Mouse (Mus musculus) neural tube, embryonic 14.5 days (tissue): ENCODE data around the gene Mmp19. TPM values are rescaled to one million over a fixed set of nuclear protein-coding genes. Genes with fewer than 3 reads are reported as not detected.
A peak's percentile ranks its signal among the peaks of the same experiment; 100 is the strongest.
"Not testable (repeated sequence)": the region's sequence is repeated elsewhere in the genome, so short reads cannot be mapped to it uniquely, and the experiment has no call there.

Experiments
- ATAC-seq: fragments of 200-750 bp; cut with Nextera tagmentation; 2 replicates; pipeline ENCODE4 v1.8.0; 2017; ENCODE audit warnings: low read depth, mild to moderate bottlenecking, moderate TSS enrichment, moderate library complexity
- H3K27ac ChIP-seq: fragments of 300-500 bp; sonication (generic); 2 replicates; pipeline ENCODE4 v1.5.1; 2014; ENCODE audit warnings: low read depth, mild to moderate bottlenecking, control low read depth, low read length, moderate library complexity, mixed read lengths
- H3K27me3 ChIP-seq: fragments of 300-500 bp; sonication (generic); 2 replicates; pipeline ENCODE4 v1.6.1; 2014; ENCODE audit warnings: low read length; ENCODE audit not compliant: control insufficient read depth, insufficient read depth
- H3K36me3 ChIP-seq: fragments of 300-500 bp; sonication (generic); 2 replicates; pipeline ENCODE4 v1.6.1; 2014; ENCODE audit warnings: low read length, mixed read lengths; ENCODE audit not compliant: control insufficient read depth, insufficient read depth
- H3K4me1 ChIP-seq: fragments of 300-500 bp; sonication (generic); 2 replicates; pipeline ENCODE4 v1.6.1; 2014; ENCODE audit warnings: low read length; ENCODE audit not compliant: control insufficient read depth, insufficient read depth
- H3K4me2 ChIP-seq: fragments of 300-500 bp; sonication (generic); 2 replicates; pipeline ENCODE4 v1.6.1; 2014; ENCODE audit warnings: mild to moderate bottlenecking, low read depth, low read length, control low read depth
- H3K4me3 ChIP-seq: fragments of 300-500 bp; sonication (generic); 2 replicates; pipeline ENCODE4 v1.5.1; 2014; ENCODE audit warnings: low read depth, low read length, control low read depth, mixed read lengths
- H3K9ac ChIP-seq: fragments of 300-500 bp; sonication (generic); replicated peaks from 2 replicates; pipeline ENCODE4 v1.6.1; 2014; ENCODE audit warnings: low read depth, mild to moderate bottlenecking, control low read depth, low read length, mixed read lengths
- H3K9me3 ChIP-seq: fragments of 300-500 bp; sonication (generic); 2 replicates; pipeline ENCODE4 v1.6.1; 2016; ENCODE audit warnings: low read length; ENCODE audit not compliant: control insufficient read depth
- WGBS: fragments of 180-500 bp; shearing (Covaris S2); extraction: QIAGEN DNeasy Blood & Tissue Kit; methylation state at CpG from one replicate; pipeline ENCODE4 v1.1.7; 2014; 5-methylcytosine and 5-hydroxymethylcytosine counted together
- polyA plus RNA-seq: library from polyadenylated mRNA; unstranded; fragments of >200 nt; fragmentation: Nextera tagmentation; extraction: Ambion mirVana; gene quantifications from 2 replicates; pipeline ENCODE4 v1.2.1, GENCODE M21; 2014

Mmp19 gene
- polyA plus RNA-seq, 1 experiment from 2014 or later: 0.70 TPM

GRCm38 (mm10) chr10:128805092-128806000 lies 14.6 kb downstream of the Mmp19 start:
- peak overlapping the region; percentile 97 for H3K27ac ChIP-seq
- peaks cover 8% of the 10 kb centered on the region for H3K36me3 ChIP-seq
- H3K4me3 ChIP-seq: peak overlapping the region; percentile 78
- peak overlapping the region; percentile 82 for H3K9ac ChIP-seq
- H3K27me3 ChIP-seq: no peaks in the 10 kb centered on the region; the same call in 1 of the 2 replicates
- H3K4me2 ChIP-seq: peak overlapping the region; percentile 57
- H3K9me3 ChIP-seq: no peaks in the 10 kb centered on the region
- ATAC-seq: peak; percentile 93
- H3K4me1 ChIP-seq: peaks cover 47% of the 10 kb centered on the region
- under 1% methylated on average over 66 of the region's 70 CpGs for WGBS

GRCm38 (mm10) chr10:128806086-128806485 lies 15.4 kb downstream of the Mmp19 start:
- no peak for ATAC-seq
- no peak overlapping the region for H3K27ac ChIP-seq
- H3K9me3 ChIP-seq: no peaks in the 10 kb centered on the region
- H3K4me2 ChIP-seq: peak overlapping the region; percentile 57
- no peaks in the 10 kb centered on the region; the same call in 1 of the 2 replicates for H3K27me3 ChIP-seq
- peak overlapping the region; percentile 78 for H3K4me3 ChIP-seq
- 58% methylated on average over 6 of the region's 6 CpGs for WGBS
- H3K9ac ChIP-seq: peak overlapping the region; percentile 50; the same call in 1 of the 2 replicates
- H3K36me3 ChIP-seq: peaks cover 3% of the 10 kb centered on the region
- H3K4me1 ChIP-seq: peaks cover 47% of the 10 kb centered on the region

- Histone ChIP-seq H3K27me3 (no peaks in the 10 kb centered on the region; the same call in 1 of the 2 replicates), H3K4me1 (peaks cover 47% of the 10 kb centered on the region), H3K27ac (no peak overlapping the region), H3K9ac (no peak overlapping the region), H3K4me3 (peak overlapping the region; percentile 0; the same call in 1 of the 2 replicates), H3K36me3 (no peaks in the 10 kb centered on the region; the same call in 1 of the 2 replicates), H3K9me3 (no peaks in the 10 kb centered on the region), H3K4me2 (peak overlapping the region; percentile 57)
- WGBS: over 99% methylated on average over 8 of the region's 8 CpGs
- ATAC-seq: no peak
Measured at GRCm38 (mm10) chr10:128807018-128807417, 16.3 kb downstream of the Mmp19 start.

- WGBS: 90% methylated on average over 13 of the region's 13 CpGs
- Histone ChIP-seq H3K4me1 (no peaks in the 10 kb centered on the region), H3K4me3 (no peak within 1 kb of the TSS), H3K27me3 (no peaks in the 10 kb centered on the region), H3K36me3 (peaks cover 45% of the 10 kb centered on the region), H3K9me3 (no peaks in the 10 kb centered on the region), H3K9ac (no peak within 1 kb of the TSS), H3K27ac (no peak within 1 kb of the TSS), H3K4me2 (no peak within 1 kb of the TSS)
- no peak for ATAC-seq
Measured at GRCm38 (mm10) chr10:128817033-128817432, 26.3 kb downstream of the Mmp19 start, which contains the start of gene Sarnp. Sarnp (plus strand) TSS chr10:128817333.

GRCm38 (mm10) chr10:128820217-128820616 lies 29.5 kb downstream of the Mmp19 start:
- no peaks in the 10 kb centered on the region for H3K27me3 ChIP-seq
- H3K4me3 ChIP-seq: no peak overlapping the region
- H3K9me3 ChIP-seq: no peaks in the 10 kb centered on the region
- H3K9ac ChIP-seq: no peak overlapping the region
- WGBS: 89% methylated on average over 4 of the region's 4 CpGs
- peaks cover 35% of the 10 kb centered on the region for H3K36me3 ChIP-seq
- H3K27ac ChIP-seq: no peak overlapping the region
- ATAC-seq: no peak
- H3K4me1 ChIP-seq: peaks cover 6% of the 10 kb centered on the region; the same call in 1 of the 2 replicates
- no peak overlapping the region for H3K4me2 ChIP-seq

- peak within 1 kb of the TSS; percentile 79 for H3K4me3 ChIP-seq
- peak within 1 kb of the TSS; percentile 75 for H3K4me2 ChIP-seq
- H3K4me1 ChIP-seq: peaks cover 6% of the 10 kb centered on the region; the same call in 1 of the 2 replicates
- under 1% methylated on average over 46 of the region's 46 CpGs for WGBS
- peak; percentile 100 for ATAC-seq
- peak within 1 kb of the TSS; percentile 16 for H3K27ac ChIP-seq
- H3K9me3 ChIP-seq: no peaks in the 10 kb centered on the region
- no peaks in the 10 kb centered on the region for H3K27me3 ChIP-seq
- H3K36me3 ChIP-seq: peaks cover 25% of the 10 kb centered on the region
- H3K9ac ChIP-seq: peak within 1 kb of the TSS; percentile 72
Measured at GRCm38 (mm10) chr10:128821358-128822056, 30.8 kb downstream of the Mmp19 start, which contains the start of gene Ormdl2. Ormdl2 (minus strand) TSS chr10:128821645.

GRCm38 (mm10) chr10:128822135-128822534 lies 31.4 kb downstream of the Mmp19 start:
- Histone ChIP-seq H3K9me3 (no peaks in the 10 kb centered on the region), H3K36me3 (peaks cover 19% of the 10 kb centered on the region), H3K4me3 (peak overlapping the region; percentile 79), H3K4me2 (peak overlapping the region; percentile 75), H3K9ac (peak overlapping the region; percentile 72), H3K4me1 (peaks cover 6% of the 10 kb centered on the region; the same call in 1 of the 2 replicates), H3K27ac (peak overlapping the region; percentile 16; the same call in 1 of the 2 replicates), H3K27me3 (no peaks in the 10 kb centered on the region)
- 6% methylated on average over 13 of the region's 13 CpGs for WGBS
- no peak; the same call in 1 of the 2 replicates for ATAC-seq

GRCm38 (mm10) chr10:128823087-128823486 lies 32.4 kb downstream of the Mmp19 start:
- H3K9me3 ChIP-seq, H3K4me3 ChIP-seq, H3K27me3 ChIP-seq, ATAC-seq, H3K27ac ChIP-seq, H3K9ac ChIP-seq, H3K36me3 ChIP-seq, H3K4me1 ChIP-seq: not testable (repeated sequence)
- peak overlapping the region; percentile 75; the same call in 1 of the 2 replicates for H3K4me2 ChIP-seq
- WGBS: 83% methylated on average over 4 of the region's 4 CpGs
